Comparison of ENCODE assay signal across 9 mouse cellular contexts in genomic region chr4:144961696-144962095, GRCm38 (mm10).
"Had no signal": no experiment of that assay in that cellular context is flagged by ENCODE, and none has a peak within 500 bp of the region (broad histone marks: within the 10 kb centered on the region; RNA-seq: fewer than 3 reads in every experiment).

No protein-coding gene starts in this region.

- DNase-seq: kidney, postnatal 14 days; lung, postnatal 14 days; right cerebral cortex, adult 18-20 months; right cerebral cortex, postnatal 25 days; thymus, postnatal 4 days had no signal

- ATAC-seq: midbrain, embryonic 16.5 days had no signal

- H3K27me3 ChIP-seq: midbrain, embryonic 12.5 days; neural tube, embryonic 13.5 days had no signal

- H3K9ac ChIP-seq: midbrain, embryonic 12.5 days; neural tube, embryonic 13.5 days had no signal

- H3K4me1 ChIP-seq: midbrain, embryonic 12.5 days had no signal

- H3K9me3 ChIP-seq: limb, embryonic 10.5 days; midbrain, embryonic 12.5 days; neural tube, embryonic 13.5 days had no signal

- H3K27ac ChIP-seq: limb, embryonic 10.5 days; midbrain, embryonic 12.5 days; neural tube, embryonic 13.5 days had no signal

- H3K36me3 ChIP-seq: limb, embryonic 10.5 days; midbrain, embryonic 12.5 days; neural tube, embryonic 13.5 days had no signal

- H3K4me2 ChIP-seq: midbrain, embryonic 12.5 days; neural tube, embryonic 13.5 days had no signal

- H3K4me3 ChIP-seq: limb, embryonic 10.5 days; midbrain, embryonic 12.5 days; neural tube, embryonic 13.5 days had no signal
